Mouse (Mus musculus) left cerebral cortex, postnatal 36 days (tissue): ENCODE measurements around the gene Gm12248. TPM values are rescaled to one million over a fixed set of nuclear protein-coding genes. Genes with fewer than 3 reads are reported as not detected.
"Not testable (repeated sequence)": the region's sequence is repeated elsewhere in the genome, so short reads cannot be mapped to it uniquely, and the experiment has no call there.

Source experiments
- DNase-seq, 2 experiments: peaks; one replicate each; pipeline ENCODE4 v3.0.0; 2021 to 2022; ENCODE audit warnings: low spot score in 2 of 2, mixed read lengths in 1 of 2
- intact Hi-C: fragments of 180-260 bp; cut with DNase I; formaldehyde crosslinking; loops from one replicate; pipeline ENCODE4 v1.15.1; 2025
- total RNA-seq, 2 experiments: library from RNA; stranded (reverse); gene quantifications; 2 replicates each; pipeline ENCODE4 v1.2.3; 2021

Gene Gm12248
- total RNA-seq, 2 experiments from 2014 or later = not detected

GRCm38 (mm10) chr11:58061218-58061617 is 31.7 kb downstream of the Gm12248 start:
- intact Hi-C loops, DNase-seq: not testable (repeated sequence)

DNA sequence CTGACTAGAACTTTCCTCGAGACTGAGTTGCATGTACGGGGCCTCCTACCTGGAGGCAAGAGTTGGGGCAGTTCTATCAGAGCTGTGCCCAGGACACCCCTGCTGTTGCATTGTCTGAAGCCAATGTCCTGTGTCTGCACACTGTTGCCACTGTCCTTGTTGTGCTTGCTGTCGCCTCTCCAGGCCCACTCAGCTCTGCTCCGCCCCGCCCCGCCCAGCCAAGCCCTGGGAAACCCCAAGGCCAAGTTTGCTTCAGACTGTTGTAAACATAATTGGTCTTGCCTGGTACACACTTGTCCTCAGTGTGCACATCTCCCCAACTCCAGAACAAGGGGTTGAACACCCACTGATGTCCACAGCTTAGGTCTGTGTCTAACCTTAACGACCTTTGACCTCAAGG is 33.2 kb downstream of the Gm12248 start:
- intact Hi-C loops, DNase-seq: not testable (repeated sequence)

DNA sequence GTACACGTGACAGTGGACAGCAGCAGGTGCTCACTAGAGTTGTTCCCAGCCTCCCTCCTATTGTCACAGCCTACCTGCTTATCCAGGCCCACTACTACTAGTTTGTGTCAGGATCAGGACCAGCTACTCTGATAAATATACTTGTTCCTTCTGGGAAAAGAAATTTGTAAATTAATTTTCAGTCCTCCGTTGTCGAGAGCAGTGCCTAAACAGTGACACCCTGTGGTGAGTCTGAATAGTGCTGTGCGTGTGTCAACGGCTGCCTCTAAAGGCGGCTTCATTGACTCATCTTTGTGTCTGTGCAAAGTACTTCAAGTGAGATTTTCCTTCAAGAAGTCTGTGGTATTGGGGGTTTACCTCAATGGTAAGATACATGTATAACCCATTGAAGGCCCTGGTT is 35.5 kb downstream of the Gm12248 start:
- peak; percentile 29 to 59 for DNase-seq
- intact Hi-C loops = loop anchor here (2.0 kb wide), 1 partner anchor 107 kb away; no protein-coding TSS in a partner anchor

- intact Hi-C loops = loop anchor here (5.0 kb wide), 1 partner anchor 34 kb away; no protein-coding TSS in a partner anchor
- DNase-seq = no peak
These were observed 46.5 kb downstream of the Gm12248 start for GRCm38 (mm10) chr11:58046438-58046837.

DNA sequence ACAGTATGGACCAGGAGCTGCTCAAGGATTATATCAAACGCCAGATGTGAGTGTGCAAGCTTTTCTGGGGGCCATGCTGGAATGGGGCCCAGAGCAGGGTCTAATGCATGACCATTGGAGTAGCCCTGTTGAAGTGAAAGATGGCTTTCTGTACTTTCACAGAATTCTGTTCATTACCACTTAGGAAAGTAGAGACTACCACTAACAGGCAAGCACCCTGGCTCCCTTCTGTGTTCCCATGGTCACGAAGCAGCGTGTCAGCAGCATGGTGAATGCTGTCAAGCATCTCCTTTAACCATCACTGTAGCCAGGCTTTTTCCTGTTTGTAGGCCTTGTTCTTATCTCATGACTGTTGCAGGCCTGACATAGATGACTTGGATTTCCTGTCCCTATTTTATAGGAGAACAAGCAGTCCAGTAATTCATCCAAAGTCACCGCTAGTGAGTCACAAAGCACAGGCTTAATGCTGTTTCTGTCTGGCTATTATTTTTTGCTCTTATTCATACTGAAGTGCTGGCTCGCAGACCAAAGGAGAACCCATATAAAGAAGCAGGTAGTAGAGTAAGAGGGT is 50.0 kb downstream of the Gm12248 start:
- DNase-seq = no peak
- intact Hi-C loops = no loop called here

- intact Hi-C loops = no loop called here
- no peak for DNase-seq
These were observed 53.9 kb downstream of the Gm12248 start for GRCm38 (mm10) chr11:58039027-58039426.

- no peak for DNase-seq
- intact Hi-C loops = no loop called here
These were observed 59.3 kb downstream of the Gm12248 start for GRCm38 (mm10) chr11:58033635-58034034.

- intact Hi-C loops = no loop called here
- DNase-seq = no peak
These were observed 61.8 kb downstream of the Gm12248 start for GRCm38 (mm10) chr11:58031176-58031575.

DNA sequence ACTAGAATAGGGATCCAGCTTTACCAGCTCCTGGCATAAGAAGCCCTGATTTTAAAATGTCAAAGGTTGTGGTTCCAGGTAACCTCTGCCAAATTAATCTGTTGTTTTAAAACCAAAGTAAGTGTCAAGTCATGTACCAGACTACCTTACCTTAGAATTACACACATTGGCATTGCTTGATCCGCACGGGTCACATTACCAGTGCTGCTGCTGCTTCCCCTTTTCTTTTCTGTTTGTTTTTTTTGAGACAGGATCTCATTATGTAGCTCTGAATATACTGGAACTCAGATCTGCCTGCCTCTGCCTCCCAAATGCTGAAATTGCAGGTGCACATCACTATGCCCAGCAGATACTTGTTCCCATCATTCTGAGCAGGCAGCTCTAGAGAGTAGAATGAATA is 63.1 kb downstream of the Gm12248 start:
- DNase-seq = no peak
- intact Hi-C loops = no loop called here

- intact Hi-C loops = no loop called here
These were observed 64.0 kb downstream of the Gm12248 start for GRCm38 (mm10) chr11:58028981-58029380.

DNA sequence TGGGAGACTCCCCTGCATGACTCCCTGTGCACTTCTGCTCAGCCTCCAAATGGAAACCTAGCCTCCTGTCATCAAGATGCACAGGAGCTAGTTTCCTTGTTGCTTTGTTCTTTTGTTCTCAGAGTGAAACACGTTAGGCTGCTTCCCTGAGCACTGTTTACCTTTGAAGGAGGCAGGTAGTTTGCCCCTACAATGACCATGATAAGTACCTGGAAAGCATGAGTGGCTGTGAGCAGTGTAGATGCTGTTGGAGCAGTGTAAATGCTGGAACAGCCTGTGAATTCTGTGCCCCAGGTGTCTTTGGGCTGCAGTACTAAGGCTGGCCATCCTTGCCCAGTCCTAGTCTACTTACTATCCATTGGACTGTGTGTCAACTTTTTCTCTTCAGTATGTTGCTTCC is 66.1 kb downstream of the Gm12248 start:
- intact Hi-C loops = no loop called here

More at GRCm38 (mm10) chr11:58028981-58029380, 64.0 kb downstream of the Gm12248 start:
- no peak for DNase-seq

GRCm38 (mm10) chr11:58026337-58026736 is 66.6 kb downstream of the Gm12248 start:
- intact Hi-C loops = no loop called here
- DNase-seq = no peak

More for the DNA sequence above, 66.1 kb downstream of the Gm12248 start:
- no peak for DNase-seq

GRCm38 (mm10) chr11:58025881-58026280 is 67.1 kb downstream of the Gm12248 start:
- intact Hi-C loops = no loop called here
- DNase-seq = no peak

DNA sequence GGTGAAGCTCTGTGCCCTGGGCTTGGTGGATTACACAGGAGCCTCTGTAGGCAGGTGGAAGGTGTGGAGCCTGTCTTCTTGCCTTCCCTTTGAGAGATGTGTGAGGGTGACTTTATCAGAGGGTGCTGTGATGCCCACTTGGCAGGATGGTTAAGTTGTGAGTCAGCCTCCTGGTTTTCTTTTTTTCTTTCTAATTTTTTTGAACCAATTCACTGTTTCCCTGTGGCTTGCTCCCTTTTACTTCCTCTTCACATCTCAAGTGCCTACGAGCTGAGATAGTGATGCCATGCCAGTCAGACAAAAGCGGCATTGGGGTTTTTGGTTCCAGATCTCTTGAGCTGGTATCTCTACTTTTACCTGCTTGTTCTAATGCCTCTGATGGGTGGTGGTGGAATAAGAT is 68.3 kb downstream of the Gm12248 start:
- intact Hi-C loops = no loop called here
- DNase-seq = no peak

- intact Hi-C loops = no loop called here
- no peak for DNase-seq
These were observed 68.7 kb downstream of the Gm12248 start for GRCm38 (mm10) chr11:58024271-58024670.

GRCm38 (mm10) chr11:58021618-58022017 is 71.3 kb downstream of the Gm12248 start:
- intact Hi-C loops = no loop called here
- no peak for DNase-seq

GRCm38 (mm10) chr11:58021095-58021494 is 71.8 kb downstream of the Gm12248 start:
- no peak for DNase-seq
- intact Hi-C loops = no loop called here

DNA sequence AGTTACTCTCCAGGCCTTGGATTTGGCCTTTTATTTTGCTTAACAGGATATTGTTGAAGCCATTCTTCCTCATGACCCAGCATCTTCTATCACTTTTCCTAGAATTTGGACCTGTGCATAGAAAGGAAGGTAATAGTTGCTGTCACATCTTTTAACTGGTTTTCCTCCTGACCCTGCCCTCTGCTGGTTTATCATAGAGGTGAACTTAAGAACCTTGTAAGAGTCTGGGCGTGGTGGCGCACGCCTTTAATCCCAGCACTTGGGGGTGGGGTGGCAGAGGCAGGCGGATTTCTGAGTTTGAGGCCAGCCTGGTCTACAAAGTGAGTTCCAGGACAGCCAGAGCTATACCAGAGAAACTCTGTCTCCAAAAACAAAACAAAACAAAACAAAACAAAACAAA is 74.2 kb downstream of the Gm12248 start:
- intact Hi-C loops = no loop called here
- no peak for DNase-seq

DNA sequence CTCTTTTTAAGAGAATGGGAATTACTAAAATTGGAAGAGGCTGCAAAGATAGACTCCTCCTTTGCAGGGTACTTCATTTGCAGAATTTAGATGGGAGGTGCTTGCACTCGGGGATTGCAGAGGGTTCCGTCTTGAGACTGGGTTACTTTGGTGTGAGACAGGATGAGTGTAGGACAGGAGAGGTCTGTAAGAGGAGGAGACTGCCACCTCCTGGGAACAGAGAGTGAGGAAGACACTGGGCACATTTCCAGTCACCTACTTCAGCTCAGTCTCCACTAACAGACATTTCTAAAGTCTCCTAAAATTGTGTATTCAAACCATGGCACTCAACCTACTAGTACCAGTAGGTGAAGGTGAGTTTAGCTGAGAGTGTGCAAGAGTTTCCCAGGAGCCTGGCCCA is 74.6 kb downstream of the Gm12248 start:
- no peak for DNase-seq
- intact Hi-C loops = no loop called here

DNA sequence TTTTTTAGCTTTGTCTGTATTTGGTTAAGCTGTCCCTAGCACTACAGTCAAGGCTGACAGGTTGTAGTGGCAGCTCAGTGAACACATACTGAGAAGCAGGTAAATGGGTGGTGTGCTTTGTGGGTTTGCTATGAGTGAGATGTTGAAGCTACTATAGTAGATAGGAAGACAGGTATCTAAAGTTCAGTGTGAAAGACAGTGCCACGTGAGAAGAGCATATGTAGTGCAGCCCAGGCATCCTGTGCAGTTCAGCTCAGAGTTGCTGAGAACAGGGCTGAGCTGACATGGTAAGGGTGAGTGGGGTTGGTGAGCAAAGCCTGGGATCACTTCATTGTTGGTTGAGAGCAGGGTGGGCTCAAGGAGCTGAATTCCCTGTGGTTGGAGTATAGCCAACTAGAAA is 75.5 kb downstream of the Gm12248 start:
- no peak for DNase-seq
- intact Hi-C loops = no loop called here

GRCm38 (mm10) chr11:58016371-58016770 is 76.6 kb downstream of the Gm12248 start:
- intact Hi-C loops = no loop called here
- no peak for DNase-seq

GRCm38 (mm10) chr11:58015339-58015738 is 77.6 kb downstream of the Gm12248 start:
- no peak for DNase-seq
- intact Hi-C loops = no loop called here
